In genomic region chr8:92938056-92938455, GRCm38 (mm10) we compare ENCODE assay signal across 27 mouse cellular contexts. TPM values are rescaled to one million over a fixed set of nuclear protein-coding genes. Genes with fewer than 3 reads are reported as not detected.
"Had no signal": no experiment of that assay in that cellular context is flagged by ENCODE, and none has a peak within 500 bp of the region (broad histone marks: within the 10 kb centered on the region; RNA-seq: fewer than 3 reads in every experiment).

No protein-coding gene starts in this region.

- H3K27me3 ChIP-seq: lung, embryonic 15.5 days; megakaryocyte, embryonic 14.5 days; midbrain, embryonic 12.5 days; neural tube, embryonic 13.5 days; neural tube, embryonic 15.5 days; stomach, embryonic 15.5 days had no signal

- ATAC-seq: liver, postnatal 0 days; lung, postnatal 0 days; midbrain, embryonic 16.5 days had no signal

- H3K36me3 ChIP-seq: lung, embryonic 15.5 days; midbrain, embryonic 10.5 days; midbrain, embryonic 12.5 days; neural tube, embryonic 13.5 days; neural tube, embryonic 15.5 days; stomach, embryonic 15.5 days had no signal

- H3K4me1 ChIP-seq: megakaryocyte, embryonic 14.5 days; midbrain, embryonic 10.5 days; midbrain, embryonic 12.5 days; neural tube, embryonic 13.5 days; neural tube, embryonic 15.5 days; stomach, embryonic 15.5 days had no signal

- H3K4me3 ChIP-seq: lung, embryonic 15.5 days; megakaryocyte, embryonic 14.5 days; midbrain, embryonic 10.5 days; midbrain, embryonic 12.5 days; myocyte; neural tube, embryonic 13.5 days; neural tube, embryonic 15.5 days; stomach, embryonic 15.5 days had no signal

- H3K9ac ChIP-seq: liver, postnatal 0 days; lung, embryonic 15.5 days; midbrain, embryonic 12.5 days; neural tube, embryonic 13.5 days; neural tube, embryonic 15.5 days; stomach, embryonic 15.5 days had no signal

- H3K9me3 ChIP-seq: lung, embryonic 15.5 days; megakaryocyte, embryonic 14.5 days; midbrain, embryonic 10.5 days; midbrain, embryonic 12.5 days; neural tube, embryonic 13.5 days; neural tube, embryonic 15.5 days; stomach, embryonic 15.5 days had no signal

- DNase-seq: liver, postnatal 0 days; lung, adult 2 months; lung, postnatal 14 days; lung, postnatal 36 days; midbrain, embryonic 14.5 days; retina, postnatal 1 day; right cerebral cortex, adult 18-20 months; right cerebral cortex, postnatal 25 days; right cerebral cortex, postnatal 4 days; spleen, adult 18-20 months; thymus, adult 2 months; thymus, postnatal 25 days; thymus, postnatal 4 days had no signal

- H3K4me2 ChIP-seq: lung, embryonic 15.5 days; midbrain, embryonic 12.5 days; neural tube, embryonic 13.5 days; neural tube, embryonic 15.5 days; stomach, embryonic 15.5 days had no signal

- H3K27ac ChIP-seq: lung, embryonic 15.5 days; macrophage; midbrain, embryonic 10.5 days; midbrain, embryonic 12.5 days; neural tube, embryonic 13.5 days; neural tube, embryonic 15.5 days; stomach, embryonic 15.5 days; stomach, postnatal 0 days had no signal

RNA-seq across cellular contexts. Expression of gene Slc6a2, which starts 21.8 kb away (rescaled TPM):
- polyA plus RNA-seq: liver, postnatal 0 days; macrophage; midbrain, embryonic 10.5 days; neural tube, embryonic 11.5 days; small intestine, adult 2 months had no signal

RNA-seq across cellular contexts. Expression of gene Capns2, which starts 36.8 kb away (rescaled TPM):
- polyA plus RNA-seq: liver, postnatal 0 days; lung, postnatal 0 days; macrophage; small intestine, adult 2 months had no signal
